Mouse (Mus musculus) lung, adult 2 months (tissue): Measurements from ENCODE around the gene Cox7a1.

Experiments used
- CTCF ChIP-seq: fragments of 200-500 bp; IDR thresholded peaks from 2 replicates; pipeline ENCODE4 v1.5.1; 2011; ENCODE audit warnings: mild to moderate bottlenecking, low read length, control low read depth; ENCODE audit not compliant: insufficient read depth
- POLR2A ChIP-seq: fragments of 200-500 bp; IDR thresholded peaks from 2 replicates; pipeline ENCODE4 v1.6.1; 2011; ENCODE audit warnings: low read depth, mild to moderate bottlenecking, control low read depth, low read length, borderline replicate concordance; ENCODE audit errors: extremely low read depth

GRCm38 (mm10) chr7:30235625-30236024 is 51.7 kb downstream of the Cox7a1 start, which contains the start of gene Ovol3:
- TF ChIP-seq CTCF, result no peak
- TF ChIP-seq POLR2A, result no peak
